Mouse (Mus musculus) CH12.LX (cell line): ENCODE results near the gene Arhgap31.

ENCODE experiments used
- BHLHE40 ChIP-seq: IDR thresholded peaks from 2 replicates; pipeline ENCODE4 v1.6.1; 2011; ENCODE audit warnings: mild to moderate bottlenecking, low read depth, low read length, improper control_type of control experiment
- CTCF ChIP-seq, 2 experiments: IDR thresholded peaks in 1 of 2; conservative IDR thresholded peaks in 1 of 2; 2 replicates each; pipeline ENCODE4 v1.5.1; 2011 to 2012; ENCODE audit warnings: low read depth in 2 of 2, low read length in 2 of 2, improper control_type of control experiment in 1 of 2, inconsistent platforms in 1 of 2, mild to moderate bottlenecking in 1 of 2, moderate library complexity in 1 of 2
- MAFK ChIP-seq: IDR thresholded peaks from 2 replicates; pipeline ENCODE4 v1.6.1; 2011; ENCODE audit warnings: low read length, improper control_type of control experiment; ENCODE audit not compliant: insufficient replicate concordance
- PAX5 ChIP-seq: IDR thresholded peaks from 2 replicates; pipeline ENCODE4 v1.6.1; 2012; ENCODE audit warnings: low read length, inconsistent platforms, mixed read lengths
- POLR2A ChIP-seq: IDR thresholded peaks from 2 replicates; pipeline ENCODE4 v1.6.1; 2011; ENCODE audit warnings: low read depth, mild to moderate bottlenecking, improper control_type of control experiment, low read length
- RCOR1 ChIP-seq: conservative IDR thresholded peaks from 2 replicates; pipeline ENCODE4 v1.6.1; 2012; ENCODE audit warnings: low read depth, mild to moderate bottlenecking, inconsistent platforms, low read length, improper control_type of control experiment
- TCF12 ChIP-seq: IDR thresholded peaks from 2 replicates; pipeline ENCODE4 v1.6.1; 2014; ENCODE audit warnings: low read depth, mild to moderate bottlenecking, inconsistent platforms, low read length, improper control_type of control experiment
- ZC3H11A ChIP-seq: IDR thresholded peaks from 2 replicates; pipeline ENCODE4 v1.6.1; 2012; ENCODE audit warnings: low read depth, mild to moderate bottlenecking, inconsistent platforms, low read length, improper control_type of control experiment
- ZKSCAN1 ChIP-seq: IDR thresholded peaks from 2 replicates; pipeline ENCODE4 v1.6.1; 2012; ENCODE audit warnings: low read depth, inconsistent platforms, low read length, improper control_type of control experiment, borderline replicate concordance
- ZMIZ1 ChIP-seq: IDR thresholded peaks from 2 replicates; pipeline ENCODE4 v1.6.1; 2012; ENCODE audit warnings: low read depth, mild to moderate bottlenecking, inconsistent platforms, low read length, improper control_type of control experiment

GRCm38 (mm10) chr16:38624303-38624702 is 88.8 kb downstream of the Arhgap31 start:
- TF ChIP-seq CTCF (conservative IDR thresholded peaks at IDR 0.05 in 1 of 2, IDR thresholded peaks at IDR 0.05 in 1 of 2; ENCODE audit: low read depth in 2 of 2, low read length in 2 of 2) (no peak), BHLHE40 (no peak), RCOR1 (no peak), ZC3H11A (no peak), MAFK (no peak), ZMIZ1 (no peak), TCF12 (no peak), POLR2A (no peak), ZKSCAN1 (no peak), PAX5 (no peak)
